Mouse (Mus musculus) forebrain, embryonic 10.5 days (tissue): ENCODE measurements around the gene Gatad2a. TPM values are rescaled to one million over a fixed set of nuclear protein-coding genes. Genes with fewer than 3 reads are reported as not detected.

Source experiments
- DNase-seq: peaks from one replicate; pipeline ENCODE4 v3.0.0-alpha.2; 2017; ENCODE audit warnings: low spot score; ENCODE audit errors: extremely low spot score
- H3K27ac ChIP-seq: fragments of 300-500 bp; sonication (generic); 2 replicates; pipeline ENCODE4 v1.5.1; 2016; ENCODE audit warnings: mild to moderate bottlenecking
- H3K27me3 ChIP-seq: fragments of 300-500 bp; sonication (generic); 2 replicates; pipeline ENCODE4 v1.6.1; 2016; ENCODE audit warnings: mild to moderate bottlenecking; ENCODE audit not compliant: poor library complexity, severe bottlenecking
- H3K36me3 ChIP-seq: fragments of 300-500 bp; sonication (generic); replicated peaks from 2 replicates; pipeline ENCODE4 v1.6.1; 2016; ENCODE audit warnings: mild to moderate bottlenecking, moderate library complexity
- H3K4me1 ChIP-seq: fragments of 300-500 bp; sonication (generic); 2 replicates; pipeline ENCODE4 v1.6.1; 2016
- H3K4me3 ChIP-seq: fragments of 300-500 bp; sonication (generic); 2 replicates; pipeline ENCODE4 v1.5.1; 2016; ENCODE audit warnings: mild to moderate bottlenecking, moderate library complexity
- H3K9me3 ChIP-seq: fragments of 300-500 bp; sonication (generic); 2 replicates; pipeline ENCODE4 v1.6.1; 2016; ENCODE audit warnings: mild to moderate bottlenecking, moderate library complexity
- WGBS: fragments of 180-500 bp; shearing (Covaris S2); methylation state at CpG from one replicate; pipeline ENCODE4 v1.1.7; 2016; 5-methylcytosine and 5-hydroxymethylcytosine counted together
- polyA plus RNA-seq: library from polyadenylated mRNA; unstranded; fragments of >200 nt; fragmentation: Nextera tagmentation; extraction: Ambion mirVana; gene quantifications from 2 replicates; pipeline ENCODE4 v1.2.1, GENCODE M21; 2016

Gene Gatad2a
- polyA plus RNA-seq, 1 experiment from 2014 or later: 51.7 TPM

GRCm38 (mm10) chr8:69919876-69920662 is 76.1 kb downstream of the Gatad2a start:
- H3K36me3 ChIP-seq: peaks cover 76% of the 10 kb centered on the region

GRCm38 (mm10) chr8:69919010-69919409 is 77.2 kb downstream of the Gatad2a start:
- DNase-seq: peak; percentile 68
- Histone ChIP-seq H3K36me3 (peaks cover 78% of the 10 kb centered on the region), H3K4me3 (no peak overlapping the region), H3K9me3 (no peaks in the 10 kb centered on the region), H3K27me3 (no peaks in the 10 kb centered on the region), H3K27ac (no peak overlapping the region), H3K4me1 (peaks cover 26% of the 10 kb centered on the region)
- 52% methylated on average over 1 of the region's 1 CpGs for WGBS

More at GRCm38 (mm10) chr8:69919876-69920662, 76.1 kb downstream of the Gatad2a start:
- peak; percentile 59 for DNase-seq
- WGBS: 63% methylated on average over 11 of the region's 11 CpGs
- H3K4me1 ChIP-seq: peaks cover 26% of the 10 kb centered on the region
- no peaks in the 10 kb centered on the region for H3K27me3 ChIP-seq
- H3K4me3 ChIP-seq: no peak overlapping the region
- H3K9me3 ChIP-seq: no peaks in the 10 kb centered on the region
- peak overlapping the region; percentile 79 for H3K27ac ChIP-seq

- no peaks in the 10 kb centered on the region for H3K27me3 ChIP-seq
- H3K4me1 ChIP-seq: peaks cover 26% of the 10 kb centered on the region
- DNase-seq: no peak
- H3K9me3 ChIP-seq: no peaks in the 10 kb centered on the region
- H3K27ac ChIP-seq: no peak overlapping the region
- H3K36me3 ChIP-seq: peaks cover 78% of the 10 kb centered on the region
- H3K4me3 ChIP-seq: no peak overlapping the region
Observed at GRCm38 (mm10) chr8:69918506-69918905, 77.7 kb downstream of the Gatad2a start.

GRCm38 (mm10) chr8:69915748-69916147 is 80.4 kb downstream of the Gatad2a start:
- Histone ChIP-seq H3K36me3 (peaks cover 80% of the 10 kb centered on the region), H3K9me3 (no peaks in the 10 kb centered on the region), H3K27ac (no peak overlapping the region), H3K4me1 (peaks cover 11% of the 10 kb centered on the region), H3K27me3 (no peaks in the 10 kb centered on the region), H3K4me3 (no peak overlapping the region)
- DNase-seq: no peak
- WGBS: 49% methylated on average over 5 of the region's 5 CpGs

- Histone ChIP-seq H3K4me3 (no peak overlapping the region), H3K27me3 (no peaks in the 10 kb centered on the region), H3K4me1 (no peaks in the 10 kb centered on the region), H3K9me3 (no peaks in the 10 kb centered on the region), H3K27ac (no peak overlapping the region), H3K36me3 (peaks cover 91% of the 10 kb centered on the region)
- WGBS: 90% methylated on average over 4 of the region's 4 CpGs
- DNase-seq: no peak
Observed at GRCm38 (mm10) chr8:69914526-69914925, 81.7 kb downstream of the Gatad2a start.

- DNase-seq: no peak
Observed at GRCm38 (mm10) chr8:69912478-69913074, 83.6 kb downstream of the Gatad2a start.

GRCm38 (mm10) chr8:69911917-69912316 is 84.3 kb downstream of the Gatad2a start:
- Histone ChIP-seq H3K4me3 (peak overlapping the region; percentile 2; the same call in 1 of the 2 replicates), H3K27ac (no peak overlapping the region), H3K36me3 (peaks cover 100% of the 10 kb centered on the region), H3K9me3 (no peaks in the 10 kb centered on the region), H3K27me3 (no peaks in the 10 kb centered on the region), H3K4me1 (no peaks in the 10 kb centered on the region)
- no peak for DNase-seq
- WGBS: 94% methylated on average over 13 of the region's 13 CpGs

More at GRCm38 (mm10) chr8:69912478-69913074, 83.6 kb downstream of the Gatad2a start:
- Histone ChIP-seq H3K4me3 (no peak overlapping the region), H3K27me3 (no peaks in the 10 kb centered on the region), H3K9me3 (no peaks in the 10 kb centered on the region), H3K4me1 (no peaks in the 10 kb centered on the region), H3K27ac (no peak overlapping the region), H3K36me3 (peaks cover 100% of the 10 kb centered on the region)
- WGBS: 94% methylated on average over 12 of the region's 12 CpGs

GRCm38 (mm10) chr8:69907106-69907505 is 89.1 kb downstream of the Gatad2a start:
- Histone ChIP-seq H3K27me3 (no peaks in the 10 kb centered on the region), H3K4me1 (peaks cover 25% of the 10 kb centered on the region), H3K4me3 (no peak overlapping the region), H3K27ac (no peak overlapping the region), H3K36me3 (peaks cover 52% of the 10 kb centered on the region), H3K9me3 (no peaks in the 10 kb centered on the region)
- 93% methylated on average over 2 of the region's 2 CpGs for WGBS
- no peak for DNase-seq

- Histone ChIP-seq H3K9me3 (no peaks in the 10 kb centered on the region), H3K27ac (no peak overlapping the region), H3K36me3 (peaks cover 43% of the 10 kb centered on the region), H3K4me1 (peaks cover 33% of the 10 kb centered on the region), H3K27me3 (no peaks in the 10 kb centered on the region), H3K4me3 (no peak overlapping the region)
- DNase-seq: no peak
- 96% methylated on average over 2 of the region's 2 CpGs for WGBS
Observed at GRCm38 (mm10) chr8:69906260-69906659, 89.9 kb downstream of the Gatad2a start.

GRCm38 (mm10) chr8:69904096-69904495 is 92.1 kb downstream of the Gatad2a start:
- peaks cover 31% of the 10 kb centered on the region for H3K36me3 ChIP-seq
- no peak for DNase-seq
- WGBS: 82% methylated on average over 8 of the region's 8 CpGs
- H3K27me3 ChIP-seq: no peaks in the 10 kb centered on the region
- H3K4me3 ChIP-seq: peak overlapping the region; percentile 81
- no peaks in the 10 kb centered on the region for H3K9me3 ChIP-seq
- peaks cover 49% of the 10 kb centered on the region for H3K4me1 ChIP-seq
- H3K27ac ChIP-seq: peak overlapping the region; percentile 97; the same call in 1 of the 2 replicates

- under 1% methylated on average over 45 of the region's 45 CpGs for WGBS
- Histone ChIP-seq H3K4me1 (peaks cover 58% of the 10 kb centered on the region), H3K27me3 (no peaks in the 10 kb centered on the region), H3K9me3 (no peaks in the 10 kb centered on the region), H3K4me3 (peak overlapping the region; percentile 81), H3K36me3 (peaks cover 31% of the 10 kb centered on the region), H3K27ac (peak overlapping the region; percentile 97)
- DNase-seq: peak; percentile 100
Observed at GRCm38 (mm10) chr8:69903063-69903542, 93.1 kb downstream of the Gatad2a start.

GRCm38 (mm10) chr8:69902163-69903062 is 93.8 kb downstream of the Gatad2a start, which contains the start of the genes Tssk6, Ndufa13 and Yjefn3:
TSS of gene Tssk6 (plus strand) at chr8:69902184.
TSS of gene Ndufa13 (minus strand) at chr8:69902558.
TSS of gene Yjefn3 (minus strand) at chr8:69902712.
- Histone ChIP-seq H3K27me3 (no peaks in the 10 kb centered on the region), H3K27ac (peak within 1 kb of the TSS; percentile 97), H3K4me3 (peak within 1 kb of the TSS; percentile 81), H3K4me1 (peaks cover 65% of the 10 kb centered on the region), H3K9me3 (no peaks in the 10 kb centered on the region), H3K36me3 (peaks cover 31% of the 10 kb centered on the region)
- DNase-seq: no peak
- WGBS: 6% methylated on average over 89 of the region's 89 CpGs
